Mouse (Mus musculus) liver, postnatal 0 days (tissue): Measurements from ENCODE around the gene Tmbim6. TPM values are rescaled to one million over a fixed set of nuclear protein-coding genes. Genes with fewer than 3 reads are reported as not detected.

Experiments
- ATAC-seq: fragments of 200-750 bp; cut with Nextera tagmentation; 2 replicates; pipeline ENCODE4 v1.8.0; 2017; ENCODE audit warnings: mild to moderate bottlenecking, moderate library complexity
- DNase-seq: peaks from one replicate; pipeline ENCODE4 v3.0.0-alpha.2; 2016
- H3K27ac ChIP-seq: fragments of 300-500 bp; sonication (generic); 2 replicates; pipeline ENCODE4 v1.5.1; 2014; ENCODE audit warnings: antibody characterized with exemption, moderate library complexity, mild to moderate bottlenecking, low read depth
- H3K27me3 ChIP-seq: fragments of 300-500 bp; sonication (generic); 2 replicates; pipeline ENCODE4 v1.6.1; 2014; ENCODE audit warnings: low read length, control low read depth, mixed read lengths; ENCODE audit not compliant: insufficient read depth
- H3K36me3 ChIP-seq: fragments of 300-500 bp; sonication (generic); replicated peaks from 2 replicates; pipeline ENCODE4 v1.6.1; 2014; ENCODE audit warnings: mild to moderate bottlenecking, control low read depth, low read length, moderate library complexity, mixed read lengths; ENCODE audit not compliant: insufficient read depth
- H3K4me1 ChIP-seq: fragments of 300-500 bp; sonication (generic); 2 replicates; pipeline ENCODE4 v1.6.1; 2014; ENCODE audit warnings: antibody characterized with exemption, mild to moderate bottlenecking, control low read depth; ENCODE audit not compliant: insufficient read depth
- H3K4me2 ChIP-seq: fragments of 300-500 bp; sonication (generic); 2 replicates; pipeline ENCODE4 v1.6.1; 2014; ENCODE audit warnings: low read depth, mild to moderate bottlenecking, low read length, moderate library complexity, mixed read lengths
- H3K4me3 ChIP-seq: fragments of 300-500 bp; sonication (generic); 2 replicates; pipeline ENCODE4 v1.5.1; 2014; ENCODE audit warnings: low read depth, low read length
- H3K9ac ChIP-seq: fragments of 300-500 bp; sonication (generic); replicated peaks from 2 replicates; pipeline ENCODE4 v1.6.1; 2014; ENCODE audit warnings: mild to moderate bottlenecking, moderate library complexity
- H3K9me3 ChIP-seq: fragments of 300-500 bp; sonication (generic); 2 replicates; pipeline ENCODE4 v1.6.1; 2016; ENCODE audit warnings: mild to moderate bottlenecking, control low read depth, low read length, mixed read lengths
- CTCF ChIP-seq: sonication (generic); IDR thresholded peaks from 2 replicates; pipeline ENCODE4 v1.5.1; 2016; ENCODE audit warnings: antibody characterized with exemption, low read depth
- EP300 ChIP-seq: IDR thresholded peaks from 2 replicates; pipeline ENCODE4 v1.6.1; 2016; ENCODE audit warnings: antibody characterized with exemption, low read depth, mild to moderate bottlenecking
- WGBS: fragments of 180-500 bp; shearing (Covaris S2); extraction: QIAGEN DNeasy Blood & Tissue Kit; methylation state at CpG from one replicate; pipeline ENCODE4 v1.1.7; 2014; ENCODE audit not compliant: insufficient replicate concordance; 5-methylcytosine and 5-hydroxymethylcytosine counted together
- polyA plus RNA-seq: library from polyadenylated mRNA; unstranded; fragments of >200 nt; fragmentation: Nextera tagmentation; extraction: Ambion mirVana; gene quantifications from 2 replicates; pipeline ENCODE4 v1.2.1, GENCODE M21; 2015

The Tmbim6 gene
- polyA plus RNA-seq = 566 and 586 TPM in 2 replicates

DNA sequence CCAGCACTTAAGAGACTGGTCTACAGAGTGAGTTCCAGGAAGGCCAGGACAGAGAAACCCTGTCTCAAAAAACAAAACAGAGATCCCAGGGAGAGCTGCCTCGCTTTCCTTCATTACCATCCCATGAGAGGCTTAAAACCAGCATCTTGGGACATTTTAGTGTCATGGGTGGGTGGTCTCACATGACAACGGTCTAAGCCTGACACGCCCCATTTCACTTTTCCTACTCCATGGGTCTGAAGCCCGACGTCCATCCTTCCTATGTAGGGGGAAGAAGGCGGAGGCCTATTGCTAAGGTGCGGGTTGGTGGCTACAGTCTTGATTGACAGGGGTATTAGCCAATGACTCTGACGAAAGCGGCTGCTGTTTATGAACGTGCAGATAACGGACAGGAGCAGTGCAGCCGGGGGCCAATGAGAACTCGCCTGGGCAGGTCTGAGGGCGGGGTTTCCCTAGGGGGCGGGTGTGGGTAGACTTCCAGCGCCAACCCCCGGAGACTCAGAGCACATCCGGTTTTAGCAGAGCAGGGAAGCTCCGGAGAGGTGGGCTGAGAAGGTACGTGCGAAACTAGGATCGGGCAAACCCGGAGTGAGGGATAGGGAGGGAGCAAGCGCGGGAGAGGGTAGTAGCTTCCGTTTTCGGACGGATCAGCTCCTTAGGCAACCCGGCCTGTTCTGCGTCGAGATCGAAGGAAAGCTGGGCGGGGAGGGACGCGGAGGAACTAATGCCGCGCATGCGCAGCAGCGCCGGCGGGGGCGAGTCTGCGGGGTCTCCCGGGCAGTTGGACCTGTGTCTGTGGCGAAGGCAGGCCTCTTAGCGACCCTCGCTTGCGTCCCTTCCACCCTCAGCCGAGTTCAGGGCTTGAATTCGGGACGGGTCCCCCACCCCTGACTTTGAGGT lies at the start of gene Tmbim6:
Gene Tmbim6 (plus strand): TSS at position 397 of the 900 bp plus-strand sequence.
- H3K4me1 ChIP-seq = peaks cover 47% of the 10 kb centered on the region

DNA sequence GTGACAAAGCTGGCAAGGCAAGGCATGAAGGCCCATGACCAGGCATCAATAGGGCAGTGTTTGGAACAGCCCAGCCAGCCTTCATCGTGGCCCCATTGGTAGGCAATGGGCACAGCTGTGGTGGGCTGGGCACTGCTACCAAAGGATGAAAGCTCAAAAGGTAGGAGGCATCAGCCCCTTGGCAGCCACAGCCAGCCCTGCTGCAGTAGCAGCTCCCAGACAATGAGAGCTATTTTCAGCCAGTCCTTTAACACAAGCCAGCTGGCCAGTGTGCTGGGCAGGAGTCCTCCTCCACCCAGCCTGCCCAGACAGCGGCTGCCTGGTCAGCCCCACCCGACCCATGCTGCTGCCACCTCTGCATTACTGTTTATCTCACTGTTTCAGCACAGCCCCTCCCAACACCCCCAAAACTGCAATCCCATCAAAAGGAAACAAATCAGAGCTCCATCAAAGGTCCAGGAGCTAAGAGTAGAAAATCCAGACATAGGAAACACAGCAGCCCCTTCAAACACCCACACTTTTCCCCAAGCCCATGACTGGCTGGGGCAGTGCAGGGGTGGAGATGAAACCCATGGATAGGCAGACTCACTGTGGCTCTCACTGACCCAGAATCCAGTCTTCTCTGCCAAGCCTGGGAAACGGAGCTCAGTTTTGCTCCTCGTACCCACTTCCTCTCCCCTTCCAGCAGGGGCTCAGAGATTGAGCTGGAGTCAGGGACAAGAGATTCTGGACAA lies 49.1 kb upstream of the Tmbim6 start:
- Histone ChIP-seq H3K36me3 (no peaks in the 10 kb centered on the region), H3K27me3 (no peaks in the 10 kb centered on the region), H3K4me2 (no peak overlapping the region), H3K4me1 (peaks cover 53% of the 10 kb centered on the region), H3K9me3 (no peaks in the 10 kb centered on the region), H3K4me3 (no peak overlapping the region), H3K27ac (no peak overlapping the region), H3K9ac (no peak overlapping the region)
- TF ChIP-seq EP300 (no peak), CTCF (no peak)
- no peak for ATAC-seq
- DNase-seq = no peak
- 55% methylated on average over 5 of the region's 5 CpGs for WGBS

More for the DNA sequence above, at the start of gene Tmbim6:
- Histone ChIP-seq H3K27me3 (no peaks in the 10 kb centered on the region), H3K4me2 (peak within 1 kb of the TSS; percentile 72), H3K9me3 (no peaks in the 10 kb centered on the region), H3K27ac (peak within 1 kb of the TSS; percentile 100), H3K4me3 (peak within 1 kb of the TSS; percentile 94), H3K36me3 (no peaks in the 10 kb centered on the region), H3K9ac (peak within 1 kb of the TSS; percentile 98)
- DNase-seq = peak; percentile 99
- TF ChIP-seq CTCF (peak; percentile 18; the same call in 1 of the 2 replicates), EP300 (peak; percentile 21)
- peak; percentile 89 for ATAC-seq
- WGBS = under 1% methylated on average over 49 of the region's 51 CpGs

DNA sequence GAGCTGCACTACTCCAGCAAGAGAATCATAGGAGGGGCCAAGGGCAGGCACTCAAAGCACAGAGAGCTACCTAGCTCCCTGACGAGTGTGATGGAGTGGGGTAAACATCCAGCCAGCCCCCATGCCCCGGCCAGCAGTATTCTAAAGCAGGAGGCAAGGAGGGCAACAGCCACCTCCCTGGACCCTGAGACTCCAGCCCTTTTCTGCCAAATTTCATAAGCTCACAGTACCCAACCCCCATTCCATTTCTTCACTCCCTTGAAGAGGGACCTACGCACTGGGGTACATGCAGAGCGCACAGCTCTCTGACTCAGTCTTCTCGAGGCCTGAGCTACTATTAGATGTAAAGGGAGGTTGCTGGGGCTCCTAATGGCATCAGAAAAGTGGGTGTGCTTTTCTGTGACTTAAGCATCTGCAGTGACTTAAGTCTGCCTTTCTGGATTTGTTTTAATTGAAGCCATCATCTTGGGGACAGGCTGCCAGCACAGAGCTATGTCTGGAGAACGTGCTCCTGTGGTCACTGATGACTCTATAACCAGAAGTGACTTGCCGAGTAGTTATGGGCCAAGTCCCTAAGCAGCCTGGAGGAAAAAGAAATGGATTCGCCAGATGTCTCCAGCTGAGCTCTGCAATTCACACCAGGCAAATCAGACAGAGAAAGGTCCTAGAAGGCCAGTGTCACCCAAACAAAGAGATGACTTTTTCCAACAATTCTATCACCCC lies 48.4 kb upstream of the Tmbim6 start:
- no peak for TF ChIP-seq CTCF
- TF ChIP-seq EP300 = no peak
- H3K4me2 ChIP-seq = no peak overlapping the region
- no peak for ATAC-seq
- H3K9ac ChIP-seq = no peak overlapping the region
- H3K27me3 ChIP-seq = no peaks in the 10 kb centered on the region
- peaks cover 47% of the 10 kb centered on the region for H3K4me1 ChIP-seq
- no peaks in the 10 kb centered on the region for H3K9me3 ChIP-seq
- no peak overlapping the region for H3K4me3 ChIP-seq
- no peak for DNase-seq
- H3K27ac ChIP-seq = no peak overlapping the region
- WGBS = 63% methylated on average over 8 of the region's 8 CpGs
- no peaks in the 10 kb centered on the region for H3K36me3 ChIP-seq

DNA sequence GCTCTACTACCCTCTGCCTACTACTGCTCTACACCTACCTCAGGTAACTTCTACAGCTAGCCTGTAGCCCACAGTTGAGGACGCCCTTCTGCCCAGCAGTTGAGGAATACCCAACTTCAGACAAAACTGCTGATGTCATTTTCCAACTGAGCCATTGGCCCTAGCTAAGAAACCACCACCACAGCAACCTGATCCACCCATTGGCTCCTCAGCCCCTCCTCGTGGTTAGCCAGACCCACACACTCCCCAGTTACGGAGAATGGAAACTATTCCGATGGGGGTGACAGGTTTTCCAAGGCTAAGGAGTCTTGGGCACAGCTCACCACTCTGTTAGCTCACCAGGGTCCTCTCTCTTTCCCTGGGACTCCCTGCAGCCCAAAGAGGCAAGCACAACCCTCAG lies 47.7 kb upstream of the Tmbim6 start:
- no peaks in the 10 kb centered on the region for H3K27me3 ChIP-seq
- no peaks in the 10 kb centered on the region for H3K9me3 ChIP-seq
- peaks cover 43% of the 10 kb centered on the region for H3K4me1 ChIP-seq
- no peak for ATAC-seq
- no peak for DNase-seq
- no peak for TF ChIP-seq CTCF
- no peak for TF ChIP-seq EP300
- no peak overlapping the region for H3K4me2 ChIP-seq
- H3K36me3 ChIP-seq = no peaks in the 10 kb centered on the region
- H3K27ac ChIP-seq = no peak overlapping the region
- no peak overlapping the region for H3K4me3 ChIP-seq
- 55% methylated on average over 4 of the region's 4 CpGs for WGBS
- H3K9ac ChIP-seq = no peak overlapping the region

DNA sequence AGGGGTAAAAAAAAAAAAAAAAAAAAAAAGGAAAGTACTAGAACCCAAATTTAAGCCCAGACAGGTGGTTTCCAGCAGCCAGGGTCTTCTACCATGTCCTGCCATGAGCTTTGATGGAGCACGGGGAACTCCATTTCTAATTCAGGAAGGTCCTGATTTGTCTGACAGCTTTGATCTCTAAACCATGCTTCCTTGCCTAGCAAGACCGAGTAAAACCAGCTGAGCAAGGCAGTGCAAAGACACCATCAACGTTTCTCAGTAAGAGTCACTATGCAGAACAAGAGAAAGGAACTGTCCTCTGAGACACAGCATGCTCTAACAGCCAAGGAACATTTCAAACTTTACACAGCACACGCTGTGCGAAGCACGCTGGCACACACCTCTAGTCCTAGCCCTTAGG lies 41.1 kb upstream of the Tmbim6 start:
- no peak overlapping the region for H3K4me2 ChIP-seq
- TF ChIP-seq EP300 (no peak), CTCF (no peak)
- H3K27me3 ChIP-seq = no peaks in the 10 kb centered on the region
- 62% methylated on average over 6 of the region's 6 CpGs for WGBS
- ATAC-seq (no peak), DNase-seq (no peak)
- H3K9me3 ChIP-seq = no peaks in the 10 kb centered on the region
- H3K9ac ChIP-seq = no peak overlapping the region
- no peak overlapping the region for H3K4me3 ChIP-seq
- H3K4me1 ChIP-seq = peaks cover 6% of the 10 kb centered on the region; the same call in 1 of the 2 replicates
- no peak overlapping the region for H3K27ac ChIP-seq
- no peaks in the 10 kb centered on the region for H3K36me3 ChIP-seq
